Mouse (Mus musculus) gastrocnemius, postnatal 4 days (tissue): Measurements from ENCODE around the gene Tm9sf3. TPM values are rescaled to one million over a fixed set of nuclear protein-coding genes. Genes with fewer than 3 reads are reported as not detected.

Experiments used
- DNase-seq, 2 experiments: peaks; one replicate each; pipeline ENCODE4 v3.0.0; 2021 to 2022; ENCODE audit warnings: low spot score in 2 of 2, mixed read lengths in 2 of 2
- total RNA-seq, 2 experiments: library from RNA; stranded (reverse); gene quantifications; 2 replicates each; pipeline ENCODE4 v1.2.3; 2021

Tm9sf3 gene
- total RNA-seq, 2 experiments from 2014 or later = 115 to 127 TPM

DNA sequence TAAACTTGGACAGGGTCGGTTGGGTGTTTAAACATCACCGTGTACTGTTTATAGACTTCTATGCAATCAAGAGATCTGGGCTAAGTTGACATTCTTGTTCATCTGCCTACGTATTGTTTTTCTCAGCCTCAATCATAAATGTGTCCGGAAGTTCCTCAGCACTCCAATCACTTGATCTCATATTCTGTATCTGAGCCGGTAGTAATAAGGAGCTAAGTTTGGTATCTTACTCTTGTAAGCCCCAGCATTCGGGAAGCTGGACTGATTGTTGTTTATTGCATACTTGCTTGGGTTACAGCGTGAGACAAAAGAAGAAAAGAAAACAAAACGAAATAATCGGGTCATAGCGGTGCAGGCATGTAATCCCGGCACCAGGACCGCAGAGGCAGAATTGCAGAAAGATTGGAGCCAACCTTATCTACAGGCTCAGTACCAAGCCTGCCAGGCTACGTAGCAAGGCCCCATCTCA is 568 bp upstream of the Tm9sf3 start:
- no peak for DNase-seq

DNA sequence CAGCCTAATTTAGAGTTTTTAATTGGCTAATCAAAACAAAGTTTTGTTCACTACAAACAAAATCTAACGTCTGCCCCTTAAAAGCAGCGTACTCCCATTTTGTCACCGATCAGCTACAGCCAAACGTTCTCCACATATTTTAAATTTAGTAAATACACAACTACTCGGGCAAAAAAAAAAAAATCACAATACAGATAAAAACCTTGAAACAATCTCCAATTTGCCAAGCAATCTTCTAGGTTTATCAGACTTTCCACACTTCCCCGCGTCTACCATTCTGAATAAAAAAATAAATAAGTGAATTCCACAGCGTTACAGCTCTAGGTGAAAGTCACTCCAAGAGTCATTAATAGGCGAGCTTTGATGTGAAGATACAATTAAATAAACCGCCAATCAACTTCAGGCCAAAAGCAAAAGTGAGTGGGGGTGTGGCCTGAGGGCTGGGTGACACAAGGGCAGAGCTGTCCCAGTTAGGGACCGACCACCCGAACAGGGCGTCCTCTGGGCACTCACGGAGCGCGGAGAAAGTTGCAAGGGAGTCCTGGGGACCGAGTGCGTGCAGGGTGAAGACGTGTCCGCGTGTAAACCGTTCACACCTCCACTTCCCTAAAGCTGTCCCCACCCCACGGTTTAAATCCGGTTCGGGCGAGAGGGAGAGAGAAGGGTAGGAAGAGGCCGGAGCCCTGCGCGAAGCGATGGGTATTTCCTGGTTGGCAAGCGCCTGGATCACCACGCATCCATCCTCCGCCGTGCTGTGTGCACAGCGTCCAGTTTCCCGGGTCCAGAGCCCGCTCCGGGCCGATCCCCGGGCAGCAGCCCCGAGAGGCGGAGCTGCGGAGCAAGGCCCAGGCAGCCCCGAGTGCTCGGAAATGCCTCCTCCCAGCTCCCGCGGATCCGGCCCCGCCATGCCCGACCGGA is 826 bp downstream of the Tm9sf3 start:
- DNase-seq = peak; percentile 52 to 74

- DNase-seq = no peak
These were observed 3.1 kb downstream of the Tm9sf3 start for GRCm38 (mm10) chr19:41260736-41261135.

GRCm38 (mm10) chr19:41259256-41259655 is 4.5 kb downstream of the Tm9sf3 start:
- DNase-seq = no peak

DNA sequence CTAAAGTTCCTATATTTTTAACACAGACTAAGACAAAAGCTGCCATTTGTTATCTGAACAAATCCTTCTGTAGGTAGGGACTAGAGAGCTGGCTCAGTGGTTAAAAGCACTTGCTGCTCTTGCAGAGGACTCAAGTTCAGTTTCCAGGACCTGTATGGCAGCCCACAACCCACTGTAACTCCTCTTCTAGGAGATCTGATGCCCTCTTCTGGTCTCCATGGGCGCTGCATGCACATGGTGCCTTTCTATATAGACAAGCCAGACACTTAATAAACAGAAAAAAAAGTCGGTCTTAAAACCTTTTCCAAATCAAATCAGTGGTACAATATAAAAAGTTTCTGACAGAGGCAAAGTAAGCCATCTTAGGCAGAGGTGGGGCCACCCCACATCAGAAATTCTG is 5.1 kb downstream of the Tm9sf3 start:
- DNase-seq = peak in 1 of 2 experiments; percentile 29

DNA sequence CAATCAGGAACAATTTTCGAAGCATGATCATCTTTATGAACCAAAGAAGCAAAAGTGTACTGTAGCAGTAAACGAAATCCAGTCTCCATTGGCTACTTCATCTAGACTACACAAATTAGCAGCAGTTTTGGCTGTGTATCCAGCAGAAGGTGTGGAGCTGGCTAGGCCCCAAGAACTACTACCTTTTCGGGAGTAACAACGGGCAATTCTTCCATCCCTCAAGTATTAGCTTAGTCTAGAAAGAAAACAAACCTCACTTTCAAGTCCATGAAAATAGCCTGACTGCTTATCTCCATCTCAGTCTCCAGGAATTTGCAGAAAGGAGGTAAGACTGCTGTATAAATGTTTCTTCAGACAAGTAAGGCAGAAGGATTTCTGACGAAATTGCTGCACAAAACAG is 9.2 kb downstream of the Tm9sf3 start:
- DNase-seq = no peak

DNA sequence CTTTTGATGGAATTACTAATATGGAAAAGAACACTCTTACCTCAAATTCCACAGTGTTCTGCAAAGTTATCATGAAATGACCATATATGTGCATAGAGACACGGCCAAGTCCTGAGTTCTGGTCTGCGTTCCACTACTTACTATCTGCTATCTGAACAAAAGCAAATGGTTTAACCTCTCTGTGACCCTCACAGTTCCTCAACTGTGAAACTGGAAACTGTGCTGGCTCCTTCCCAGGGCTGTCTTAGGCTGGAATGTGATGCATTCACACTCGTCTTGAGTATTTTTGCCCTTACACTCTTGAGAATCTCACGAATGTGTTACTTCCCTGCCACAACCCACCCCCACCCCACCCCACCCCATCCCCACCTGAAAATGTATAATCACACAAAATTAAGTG is 14.8 kb downstream of the Tm9sf3 start:
- no peak for DNase-seq

DNA sequence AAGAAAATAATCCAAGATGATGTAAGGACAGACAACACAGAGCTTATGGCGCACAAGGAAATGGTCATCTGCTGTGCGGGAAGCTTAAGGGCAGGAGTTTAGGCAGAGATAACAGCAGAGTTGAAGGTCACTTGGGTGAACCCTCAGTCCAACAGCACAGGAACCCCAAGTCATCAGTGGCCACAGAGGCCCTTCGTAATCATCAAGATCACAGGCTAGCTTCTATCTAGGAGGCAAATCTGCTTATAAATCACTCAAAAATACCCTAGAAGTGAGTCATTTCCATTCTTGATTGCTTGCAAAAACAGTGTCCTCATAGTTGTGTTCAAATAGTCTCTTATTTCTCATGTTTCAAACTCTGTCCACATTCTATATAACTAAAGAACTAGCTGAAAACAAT is 15.5 kb downstream of the Tm9sf3 start:
- no peak for DNase-seq

DNA sequence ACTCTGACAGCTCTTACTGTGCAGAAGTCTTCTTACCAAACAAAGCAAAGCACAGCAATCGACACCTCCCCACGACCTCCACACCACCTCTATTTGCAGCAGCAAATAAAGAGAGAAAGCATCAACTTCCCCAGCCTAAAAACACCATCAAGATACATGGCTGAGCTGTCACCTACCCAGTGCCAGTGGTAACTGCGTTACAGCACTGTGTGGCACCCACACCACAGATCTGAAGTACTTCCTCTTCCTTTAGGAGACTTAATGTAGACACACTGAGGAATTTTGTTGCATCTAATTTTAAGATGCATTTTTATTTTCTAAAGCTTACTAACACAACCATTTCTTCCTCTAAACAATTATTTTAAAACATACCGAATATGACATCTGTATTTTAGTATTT is 17.5 kb downstream of the Tm9sf3 start:
- DNase-seq = no peak

- DNase-seq = peak in 1 of 2 experiments; percentile 41
These were observed 19.2 kb downstream of the Tm9sf3 start for GRCm38 (mm10) chr19:41244581-41244980.

GRCm38 (mm10) chr19:41241997-41242396 is 21.8 kb downstream of the Tm9sf3 start:
- DNase-seq = no peak

DNA sequence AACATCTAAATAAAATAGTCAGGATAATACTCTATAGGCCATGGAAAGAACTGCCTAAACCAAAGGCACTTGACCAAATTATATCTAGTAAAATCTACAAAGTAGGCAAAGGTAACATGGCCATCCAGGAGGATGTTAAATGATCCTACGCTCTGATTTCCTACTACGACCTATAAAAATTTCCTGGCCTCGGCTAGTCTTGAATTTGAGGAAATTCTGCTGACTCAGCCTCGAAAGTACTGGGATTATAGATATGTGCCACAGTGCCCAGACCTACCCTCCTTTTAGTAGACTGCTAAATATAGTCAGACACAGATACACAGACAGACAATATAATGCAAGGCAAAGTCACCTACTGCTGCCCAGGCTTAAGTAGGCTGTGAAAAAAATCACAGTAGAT is 30.1 kb downstream of the Tm9sf3 start:
- DNase-seq = no peak

- no peak for DNase-seq
These were observed 55.5 kb downstream of the Tm9sf3 start for GRCm38 (mm10) chr19:41208326-41208725.

- peak in 1 of 2 experiments; percentile 44 for DNase-seq
These were observed 56.9 kb downstream of the Tm9sf3 start, which contains the start of gene Tll2 for GRCm38 (mm10) chr19:41206811-41207344. TSS of gene Tll2 (minus strand) at chr19:41206835.

DNA sequence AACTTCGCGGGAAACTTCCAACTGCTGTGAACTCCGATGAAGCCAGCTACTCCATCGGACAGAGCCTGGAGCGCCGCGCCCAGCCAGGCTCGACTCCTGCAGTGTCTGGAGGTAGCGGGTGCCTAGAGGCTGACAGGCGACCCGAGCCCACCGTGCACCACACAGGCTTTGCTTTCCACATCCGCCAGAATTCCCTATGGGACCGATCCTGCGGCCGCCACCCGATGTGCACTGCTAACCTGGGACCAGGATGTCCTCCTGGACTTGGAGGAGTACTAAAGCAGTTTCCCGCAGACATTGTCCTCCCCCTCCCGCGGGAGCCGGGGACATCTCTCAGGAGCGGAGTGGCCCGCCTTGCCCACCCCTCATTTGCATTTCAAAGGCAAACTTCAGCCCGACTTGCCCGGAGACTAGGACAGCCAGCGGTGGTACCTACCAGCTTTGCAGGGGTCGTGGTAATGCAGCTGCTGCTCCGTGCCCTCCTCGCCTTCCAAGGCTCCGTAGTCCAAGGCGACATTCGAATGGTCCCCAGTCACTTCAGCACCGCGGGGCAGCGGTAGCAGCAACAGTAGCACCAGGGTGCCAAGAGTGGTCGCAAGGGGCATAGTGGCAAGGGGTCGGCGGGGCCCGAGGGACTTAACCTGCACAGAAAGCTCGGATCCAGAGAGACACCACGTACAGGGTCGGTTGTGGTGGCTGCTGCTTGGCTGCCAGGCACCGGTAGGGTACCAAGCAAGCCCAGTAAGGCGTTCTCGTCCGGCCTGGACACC is 57.6 kb downstream of the Tm9sf3 start:
- DNase-seq = no peak

- no peak for DNase-seq
These were observed 59.4 kb downstream of the Tm9sf3 start for GRCm38 (mm10) chr19:41204159-41205081.

DNA sequence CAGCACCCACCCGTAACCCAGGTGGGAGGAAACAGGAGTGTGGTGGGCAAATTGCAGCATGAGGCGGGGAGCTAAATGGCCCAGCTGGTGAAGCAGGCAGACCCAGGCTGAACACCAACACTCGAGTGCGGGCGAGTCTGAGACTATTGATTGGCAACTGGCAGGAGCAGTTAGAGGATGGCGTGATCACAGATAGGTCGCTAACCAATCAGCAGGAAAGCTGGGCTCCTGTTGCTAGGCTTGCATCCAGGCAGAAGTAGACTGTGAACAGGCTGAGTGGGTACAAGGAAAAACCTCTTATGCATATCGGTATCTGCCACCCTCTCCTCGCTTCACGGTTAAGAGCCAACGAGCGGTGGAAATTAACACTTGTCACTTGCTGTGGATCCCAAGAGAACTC is 66.2 kb downstream of the Tm9sf3 start:
- DNase-seq = no peak

- DNase-seq = no peak
These were observed 70.4 kb downstream of the Tm9sf3 start for GRCm38 (mm10) chr19:41193379-41193778.

- DNase-seq = no peak
These were observed 70.8 kb downstream of the Tm9sf3 start for GRCm38 (mm10) chr19:41192953-41193352.

DNA sequence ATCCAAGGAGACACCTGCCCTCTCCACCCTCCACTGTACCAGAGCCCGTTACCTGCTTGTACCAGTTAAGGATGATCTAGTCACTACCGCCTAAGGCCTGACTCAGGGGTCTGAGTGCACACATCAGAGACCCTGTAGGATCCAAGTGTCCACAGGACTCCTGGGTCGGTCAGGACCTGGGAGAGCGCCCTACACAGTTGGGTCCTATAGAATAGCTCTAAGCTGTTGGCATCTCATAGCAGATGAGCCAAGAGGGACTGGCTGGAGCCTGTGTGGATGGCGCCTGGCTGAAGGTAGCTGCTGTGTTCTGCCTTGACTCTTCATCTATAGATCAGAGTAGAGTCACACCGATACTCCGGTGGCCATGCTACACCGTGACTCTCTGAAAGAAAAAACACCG is 72.1 kb downstream of the Tm9sf3 start:
- no peak for DNase-seq
